Mouse (Mus musculus) forebrain, embryonic 10.5 days (tissue): ENCODE results near the gene Tpi1. TPM values are rescaled to one million over a fixed set of nuclear protein-coding genes. Genes with fewer than 3 reads are reported as not detected.
"Not testable (repeated sequence)": the region's sequence is repeated elsewhere in the genome, so short reads cannot be mapped to it uniquely, and the experiment has no call there.

Source experiments
- DNase-seq: peaks from one replicate; pipeline ENCODE4 v3.0.0-alpha.2; 2017; ENCODE audit warnings: low spot score; ENCODE audit errors: extremely low spot score
- H3K27ac ChIP-seq: fragments of 300-500 bp; sonication (generic); 2 replicates; pipeline ENCODE4 v1.5.1; 2016; ENCODE audit warnings: mild to moderate bottlenecking
- H3K27me3 ChIP-seq: fragments of 300-500 bp; sonication (generic); 2 replicates; pipeline ENCODE4 v1.6.1; 2016; ENCODE audit warnings: mild to moderate bottlenecking; ENCODE audit not compliant: poor library complexity, severe bottlenecking
- H3K36me3 ChIP-seq: fragments of 300-500 bp; sonication (generic); replicated peaks from 2 replicates; pipeline ENCODE4 v1.6.1; 2016; ENCODE audit warnings: mild to moderate bottlenecking, moderate library complexity
- H3K4me1 ChIP-seq: fragments of 300-500 bp; sonication (generic); 2 replicates; pipeline ENCODE4 v1.6.1; 2016
- H3K4me3 ChIP-seq: fragments of 300-500 bp; sonication (generic); 2 replicates; pipeline ENCODE4 v1.5.1; 2016; ENCODE audit warnings: mild to moderate bottlenecking, moderate library complexity
- H3K9me3 ChIP-seq: fragments of 300-500 bp; sonication (generic); 2 replicates; pipeline ENCODE4 v1.6.1; 2016; ENCODE audit warnings: mild to moderate bottlenecking, moderate library complexity
- WGBS: fragments of 180-500 bp; shearing (Covaris S2); methylation state at CpG from one replicate; pipeline ENCODE4 v1.1.7; 2016; 5-methylcytosine and 5-hydroxymethylcytosine counted together
- polyA plus RNA-seq: library from polyadenylated mRNA; unstranded; fragments of >200 nt; fragmentation: Nextera tagmentation; extraction: Ambion mirVana; gene quantifications from 2 replicates; pipeline ENCODE4 v1.2.1, GENCODE M21; 2016

Gene Tpi1
- polyA plus RNA-seq, 1 experiment from 2014 or later = 1,068 TPM

DNA sequence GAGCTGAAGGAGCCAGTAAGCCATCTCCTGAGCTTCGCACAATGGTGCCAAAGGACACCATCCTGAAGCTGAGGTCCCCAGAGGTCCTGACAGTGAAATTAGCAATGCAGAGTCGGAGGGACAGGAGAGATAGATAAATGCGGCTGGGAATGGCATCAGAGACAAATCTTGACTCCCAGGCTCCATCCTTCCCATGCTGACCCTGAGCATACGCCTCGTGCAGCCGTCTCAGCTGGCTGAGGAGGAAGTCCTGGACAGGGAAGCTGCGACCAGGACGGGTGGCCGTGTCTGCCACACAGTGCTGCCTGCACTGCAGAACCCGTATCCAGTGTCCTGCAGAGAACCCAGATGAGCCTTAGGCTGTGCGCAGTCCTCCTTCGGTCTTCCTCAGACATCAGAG, 40.6 kb upstream of the Tpi1 start:
- Histone ChIP-seq H3K4me1 (peaks cover 41% of the 10 kb centered on the region), H3K9me3 (no peaks in the 10 kb centered on the region), H3K27me3 (peaks cover 25% of the 10 kb centered on the region), H3K36me3 (peaks cover 38% of the 10 kb centered on the region), H3K4me3 (no peak overlapping the region), H3K27ac (no peak overlapping the region)
- WGBS = 76% methylated on average over 12 of the region's 12 CpGs
- no peak for DNase-seq

DNA sequence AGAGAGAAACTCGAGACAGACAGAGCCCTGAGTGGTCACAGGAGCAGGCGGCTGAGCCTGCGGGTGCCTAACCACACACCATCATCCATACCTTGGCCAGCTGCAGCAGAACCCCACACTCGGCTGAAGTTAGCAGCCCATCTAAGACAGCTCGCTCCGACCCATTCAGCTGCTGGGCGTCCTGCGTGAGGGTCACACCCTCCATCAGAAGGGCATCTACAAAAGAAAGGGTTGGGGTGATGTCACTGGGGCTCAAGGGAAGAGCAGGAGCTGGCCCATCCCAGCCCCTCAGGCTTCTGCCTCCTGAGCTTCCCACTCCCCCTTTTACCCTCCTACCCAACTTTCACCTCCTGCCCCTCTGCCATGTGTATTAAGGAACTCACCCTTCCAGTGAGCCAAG, 36.4 kb upstream of the Tpi1 start:
- 0 out of 2 replicates have a peak, but pooled peaks cover 5% of the 10 kb centered on the region for H3K27me3 ChIP-seq
- 52% methylated on average over 8 of the region's 8 CpGs for WGBS
- peaks cover 14% of the 10 kb centered on the region for H3K4me1 ChIP-seq
- peaks cover 48% of the 10 kb centered on the region for H3K36me3 ChIP-seq
- no peak overlapping the region for H3K4me3 ChIP-seq
- H3K9me3 ChIP-seq = no peaks in the 10 kb centered on the region
- no peak for DNase-seq
- peak overlapping the region; percentile 7; the same call in 1 of the 2 replicates for H3K27ac ChIP-seq

GRCm38 (mm10) chr6:124847305-124847704, 33.2 kb upstream of the Tpi1 start:
- Histone ChIP-seq H3K4me3 (no peak overlapping the region; the same call in 1 of the 2 replicates), H3K9me3 (no peaks in the 10 kb centered on the region), H3K27ac (peak overlapping the region; percentile 62), H3K4me1 (peaks cover 12% of the 10 kb centered on the region), H3K27me3 (no peaks in the 10 kb centered on the region), H3K36me3 (peaks cover 37% of the 10 kb centered on the region)
- 10% methylated on average over 9 of the region's 9 CpGs for WGBS
- peak; percentile 96 for DNase-seq

DNA sequence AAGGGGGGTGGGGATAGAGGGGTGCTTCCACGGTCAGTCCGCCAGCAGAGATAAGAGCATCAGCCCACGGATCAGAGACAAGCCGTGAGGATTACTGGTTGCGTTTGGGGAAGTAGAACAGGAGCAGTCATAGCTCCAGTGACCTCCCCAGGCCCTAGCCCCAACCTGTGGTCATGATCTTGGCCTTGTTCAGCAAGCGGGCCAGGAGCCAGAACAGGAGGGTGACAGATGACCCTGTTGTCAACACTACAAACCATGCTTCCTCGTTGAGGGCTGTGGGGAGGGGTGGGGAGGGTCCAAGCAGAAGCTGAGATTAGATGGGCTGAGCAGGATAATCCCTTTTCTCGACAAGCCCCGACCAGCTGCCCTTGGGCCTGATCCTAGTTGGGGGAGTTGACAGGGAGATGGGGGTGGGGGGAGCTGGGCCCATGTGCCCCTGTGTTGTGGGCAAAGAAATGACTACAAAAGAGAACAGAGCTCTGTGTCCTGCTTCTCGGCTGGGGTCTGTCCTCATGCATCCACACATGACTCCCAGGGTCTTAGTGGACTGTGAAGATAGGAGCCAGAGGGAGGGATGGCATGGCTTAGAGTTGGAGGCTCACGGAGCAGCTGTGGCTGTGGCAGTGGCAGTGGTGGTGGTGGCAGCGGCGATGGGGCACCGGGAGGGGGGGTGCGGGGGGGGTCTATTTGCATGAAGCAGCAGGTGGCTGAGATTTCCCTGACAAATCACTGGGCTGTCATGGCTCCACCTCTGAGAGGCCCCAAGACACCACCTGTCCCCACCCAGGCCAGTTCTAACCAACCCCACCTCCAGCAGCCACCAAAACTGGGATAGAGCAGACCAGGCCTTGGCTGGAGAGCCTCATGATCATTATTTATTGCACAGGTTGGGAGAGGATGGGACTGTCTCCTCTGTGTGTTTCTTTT, 26.4 kb upstream of the Tpi1 start, which contains the start of gene Gnb3:
Gene Gnb3 (minus strand): TSS at position 35 of the 927 bp plus-strand sequence.
- H3K36me3 ChIP-seq = peaks cover 24% of the 10 kb centered on the region
- H3K4me3 ChIP-seq = peak within 1 kb of the TSS; percentile 16; the same call in 1 of the 2 replicates
- H3K9me3 ChIP-seq = no peaks in the 10 kb centered on the region
- peaks cover 33% of the 10 kb centered on the region for H3K4me1 ChIP-seq
- WGBS = 27% methylated on average over 15 of the region's 15 CpGs
- H3K27ac ChIP-seq = peak within 1 kb of the TSS; percentile 45
- DNase-seq = no peak
- peaks cover 14% of the 10 kb centered on the region; the same call in 1 of the 2 replicates for H3K27me3 ChIP-seq

- no peaks in the 10 kb centered on the region for H3K9me3 ChIP-seq
- H3K36me3 ChIP-seq = peaks cover 24% of the 10 kb centered on the region
- WGBS = 10% methylated on average over 8 of the region's 8 CpGs
- H3K27me3 ChIP-seq = peaks cover 14% of the 10 kb centered on the region; the same call in 1 of the 2 replicates
- DNase-seq = no peak
- peaks cover 39% of the 10 kb centered on the region for H3K4me1 ChIP-seq
- H3K4me3 ChIP-seq = peak overlapping the region; percentile 16; the same call in 1 of the 2 replicates
- peak overlapping the region; percentile 45 for H3K27ac ChIP-seq
Measured at GRCm38 (mm10) chr6:124839805-124840204, 25.7 kb upstream of the Tpi1 start.

- WGBS = 87% methylated on average over 7 of the region's 7 CpGs
- peaks cover 71% of the 10 kb centered on the region for H3K4me1 ChIP-seq
Measured at GRCm38 (mm10) chr6:124836411-124836810, 22.3 kb upstream of the Tpi1 start.

GRCm38 (mm10) chr6:124835531-124835930, 21.4 kb upstream of the Tpi1 start:
- Histone ChIP-seq H3K9me3 (no peaks in the 10 kb centered on the region), H3K4me3 (peak overlapping the region; percentile 13; the same call in 1 of the 2 replicates), H3K27ac (peak overlapping the region; percentile 17; the same call in 1 of the 2 replicates), H3K36me3 (peaks cover 47% of the 10 kb centered on the region), H3K4me1 (peaks cover 76% of the 10 kb centered on the region), H3K27me3 (peaks cover 11% of the 10 kb centered on the region; the same call in 1 of the 2 replicates)
- no peak for DNase-seq
- WGBS = 60% methylated on average over 10 of the region's 10 CpGs

More at GRCm38 (mm10) chr6:124836411-124836810, 22.3 kb upstream of the Tpi1 start:
- Histone ChIP-seq H3K4me3 (no peak overlapping the region), H3K27me3 (peaks cover 14% of the 10 kb centered on the region; the same call in 1 of the 2 replicates), H3K36me3 (peaks cover 48% of the 10 kb centered on the region), H3K9me3 (no peaks in the 10 kb centered on the region), H3K27ac (no peak overlapping the region)
- DNase-seq = no peak

DNA sequence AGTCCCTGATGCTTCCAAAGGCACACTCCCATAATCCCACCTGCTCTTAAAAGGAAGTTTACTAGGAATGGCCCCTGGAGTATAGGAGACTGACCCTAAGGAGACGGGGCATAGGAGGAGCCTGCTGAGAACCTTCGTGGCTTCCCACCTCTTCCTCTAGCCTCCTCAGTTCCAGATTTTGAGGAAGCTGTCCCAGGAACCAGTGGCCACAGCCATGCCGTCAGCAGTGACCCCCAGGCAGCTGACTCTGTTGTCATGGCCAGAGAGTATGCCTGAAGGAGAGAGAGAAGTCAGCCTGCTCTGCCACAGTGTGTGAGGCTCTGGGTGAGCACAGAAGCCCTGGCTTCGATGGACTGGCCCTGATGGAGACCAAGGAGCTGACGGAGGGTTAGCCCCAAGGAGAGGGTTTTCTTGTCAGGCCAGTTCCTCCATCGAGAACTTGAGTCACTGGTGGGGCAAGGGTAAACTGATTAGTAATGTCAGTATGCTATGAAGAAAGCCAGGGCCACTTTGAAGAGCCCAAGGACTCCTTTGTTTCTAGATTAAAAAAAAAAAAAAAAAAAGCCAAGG, 20.5 kb upstream of the Tpi1 start:
- H3K27me3 ChIP-seq = peaks cover 6% of the 10 kb centered on the region; the same call in 1 of the 2 replicates
- H3K4me3 ChIP-seq = no peak overlapping the region
- WGBS = 85% methylated on average over 6 of the region's 6 CpGs
- H3K9me3 ChIP-seq = no peaks in the 10 kb centered on the region
- peaks cover 47% of the 10 kb centered on the region for H3K36me3 ChIP-seq
- H3K27ac ChIP-seq = no peak overlapping the region
- H3K4me1 ChIP-seq = peaks cover 70% of the 10 kb centered on the region
- DNase-seq = no peak

- Histone ChIP-seq H3K4me3 (peak overlapping the region; percentile 74), H3K36me3 (peaks cover 57% of the 10 kb centered on the region), H3K27me3 (no peaks in the 10 kb centered on the region), H3K27ac (no peak overlapping the region), H3K4me1 (peaks cover 74% of the 10 kb centered on the region), H3K9me3 (no peaks in the 10 kb centered on the region)
- WGBS = 96% methylated on average over 8 of the region's 8 CpGs
- no peak for DNase-seq
Measured at GRCm38 (mm10) chr6:124831649-124832048, 17.6 kb upstream of the Tpi1 start.

GRCm38 (mm10) chr6:124831199-124831598, 17.1 kb upstream of the Tpi1 start:
- not testable (repeated sequence) for H3K27ac ChIP-seq, DNase-seq, H3K27me3 ChIP-seq, H3K9me3 ChIP-seq
- Histone ChIP-seq H3K4me1 (peaks cover 73% of the 10 kb centered on the region), H3K4me3 (peak overlapping the region; percentile 74), H3K36me3 (peaks cover 62% of the 10 kb centered on the region)
- 93% methylated on average over 4 of the region's 4 CpGs for WGBS

- Histone ChIP-seq H3K4me1 (peaks cover 61% of the 10 kb centered on the region), H3K36me3 (peaks cover 65% of the 10 kb centered on the region), H3K4me3 (peak overlapping the region; percentile 74), H3K27ac (peak overlapping the region; percentile 93), H3K27me3 (no peaks in the 10 kb centered on the region), H3K9me3 (no peaks in the 10 kb centered on the region)
- DNase-seq = peak; percentile 95
- WGBS = under 1% methylated on average over 38 of the region's 38 CpGs
Measured at GRCm38 (mm10) chr6:124829799-124830700, 16.0 kb upstream of the Tpi1 start.
